Mouse (Mus musculus): ENCODE measurements around the gene Rapgef1.

Gene Rapgef1

DNA sequence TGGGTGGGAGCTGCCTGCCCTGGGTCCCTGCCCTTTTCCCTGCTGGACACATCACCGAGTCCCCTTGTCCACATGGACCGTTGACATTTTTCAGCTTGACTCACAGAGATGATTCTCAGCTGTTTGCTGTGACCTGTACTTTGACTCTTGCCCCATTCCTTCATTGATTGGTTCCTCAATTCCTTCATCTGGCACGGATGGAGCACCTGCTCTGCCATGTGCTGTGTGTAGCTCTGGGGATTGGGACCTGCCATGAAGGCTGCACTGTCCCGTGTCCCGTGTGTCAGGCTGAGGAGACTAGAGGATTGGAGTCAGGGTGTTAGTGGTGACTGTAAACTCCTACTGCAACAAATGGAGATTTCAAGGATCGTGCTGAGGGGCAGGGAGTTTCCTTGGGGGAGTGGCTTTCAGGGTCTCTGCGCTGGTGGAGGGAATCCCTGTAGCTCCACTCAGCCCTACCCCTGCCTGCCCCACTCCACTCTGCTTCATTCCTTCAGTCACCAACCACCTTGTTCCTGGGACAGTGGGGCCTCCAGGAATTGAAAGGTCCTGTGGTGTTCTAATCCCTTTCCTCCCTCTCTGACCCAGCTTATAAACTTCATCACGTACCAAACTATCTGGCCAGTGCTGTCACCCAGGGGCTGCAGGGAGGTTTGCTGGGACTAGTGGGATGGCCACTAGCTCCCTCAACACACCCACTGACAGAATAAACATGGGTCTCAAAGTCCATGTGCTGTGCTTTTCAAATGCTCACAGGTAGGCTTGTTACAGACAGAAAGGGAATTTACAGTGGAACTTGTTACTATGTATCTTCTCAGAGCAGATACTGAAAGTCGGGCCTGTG, 3.9 kb downstream of the Rapgef1 start:
- DNase-seq = no peak

DNA sequence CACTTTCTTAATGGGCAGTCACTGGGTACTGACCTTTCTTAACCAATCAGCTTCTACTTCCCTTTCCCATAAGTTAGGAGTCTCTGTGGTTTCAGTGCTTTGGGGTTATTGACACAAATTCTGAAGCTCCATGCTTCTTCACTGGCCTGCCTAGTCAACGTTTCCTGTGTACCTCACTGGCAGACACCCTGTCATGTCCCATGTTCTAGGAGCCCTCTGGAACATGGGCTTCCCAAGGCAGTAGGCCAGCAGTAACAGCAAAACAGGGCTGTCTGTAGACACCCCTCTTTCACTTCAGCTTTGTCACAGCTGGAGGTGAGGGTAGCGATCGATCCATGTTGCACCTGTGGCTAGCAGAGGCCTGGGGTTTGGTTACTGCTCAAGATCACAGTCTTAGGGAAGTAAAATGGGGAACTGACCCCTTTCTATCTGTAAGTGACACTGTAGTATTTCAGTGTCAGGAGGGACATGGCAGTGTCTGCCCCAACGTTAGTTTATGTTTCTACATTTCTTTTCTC, 4.6 kb downstream of the Rapgef1 start:
- peak; percentile 27 for DNase-seq

DNA sequence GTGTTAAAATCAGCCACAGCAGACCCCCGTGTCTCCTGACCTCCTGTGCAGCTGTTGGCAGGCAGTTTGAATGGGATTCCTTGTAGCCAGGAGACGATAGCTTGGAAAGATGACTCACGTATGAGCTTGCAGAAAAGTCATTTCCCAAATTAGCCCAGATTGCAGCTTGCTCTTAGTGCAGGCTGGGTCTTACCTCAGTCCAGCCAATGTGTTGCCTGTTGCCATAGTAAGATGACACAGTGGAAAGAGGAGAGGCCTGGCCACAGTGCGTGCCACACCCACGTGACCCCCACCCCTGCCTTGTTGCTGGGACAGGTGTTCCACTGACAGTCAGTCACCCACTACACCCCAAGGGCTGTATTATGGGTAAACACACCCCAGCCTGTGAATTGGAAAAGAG, 5.2 kb downstream of the Rapgef1 start:
- peak; percentile 45 to 71 for DNase-seq

DNA sequence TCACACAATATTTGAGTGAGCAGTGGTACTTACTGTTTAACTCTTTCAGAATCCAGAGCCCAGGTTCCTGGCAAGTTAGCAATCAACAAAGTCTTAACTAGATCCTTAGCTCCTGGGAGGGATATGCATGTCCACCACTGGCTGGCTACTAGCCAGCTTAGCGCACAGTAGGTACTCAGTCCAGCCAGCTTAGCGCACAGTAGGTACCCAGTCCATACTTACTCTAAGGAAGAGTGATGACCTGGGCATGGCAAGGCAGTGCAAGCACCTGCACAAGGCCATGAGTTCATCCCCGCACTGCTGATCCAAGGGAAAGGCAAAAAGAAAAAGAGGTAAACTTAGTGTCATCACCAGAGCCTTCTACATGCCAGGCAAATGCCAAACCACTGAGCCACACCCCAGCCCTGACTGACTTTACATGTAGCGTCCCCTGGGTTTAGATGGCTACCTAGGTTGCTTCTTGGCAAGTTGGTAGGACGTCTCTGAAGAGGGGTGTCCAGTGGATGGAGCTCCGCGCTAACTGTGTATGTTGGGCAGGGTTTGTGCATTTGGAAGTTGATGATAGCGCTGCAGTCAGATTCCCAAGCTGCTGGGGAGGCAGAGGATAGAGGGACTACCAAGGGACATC, 6.2 kb downstream of the Rapgef1 start:
- no peak for DNase-seq

DNA sequence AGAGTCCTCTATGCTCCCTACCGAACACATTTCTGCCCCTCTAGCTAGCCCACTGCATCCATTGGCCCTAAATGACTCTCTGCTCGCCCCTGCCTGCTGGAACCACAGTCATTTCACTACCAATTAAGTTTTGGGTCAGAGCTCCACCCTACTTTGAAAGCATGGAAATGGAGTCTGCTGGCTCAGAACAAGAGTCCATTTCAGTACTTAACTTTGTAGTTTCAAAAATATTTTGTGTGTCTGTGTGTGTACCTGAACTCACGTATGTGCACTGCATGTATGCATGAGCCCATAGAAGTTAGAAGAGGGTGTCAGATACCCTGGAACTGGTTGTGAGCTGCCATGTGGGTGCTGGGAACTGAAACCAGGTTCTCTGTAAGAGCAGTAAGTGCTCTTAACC, 7.8 kb downstream of the Rapgef1 start:
- DNase-seq = no peak

DNA sequence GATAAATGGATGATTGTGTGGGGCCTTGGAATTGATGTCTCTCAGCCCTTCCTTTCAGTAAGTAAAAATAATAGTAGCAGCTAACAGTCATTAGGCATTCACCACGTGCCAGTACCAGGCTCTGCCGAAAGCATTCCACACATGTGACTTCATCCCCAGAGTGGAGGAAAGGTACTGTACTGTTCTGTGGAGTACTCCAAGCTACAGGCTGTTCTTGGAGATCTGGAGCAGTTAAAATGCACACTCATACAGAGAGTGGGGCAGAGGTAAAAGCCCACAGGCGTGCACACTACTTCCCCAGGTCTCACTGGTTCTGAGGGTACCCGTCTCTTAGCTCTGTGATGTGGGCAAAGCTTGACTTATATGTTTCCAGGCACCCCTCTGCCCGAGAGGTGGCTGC, 8.7 kb downstream of the Rapgef1 start:
- peak in 1 of 2 experiments; percentile 29 for DNase-seq

DNA sequence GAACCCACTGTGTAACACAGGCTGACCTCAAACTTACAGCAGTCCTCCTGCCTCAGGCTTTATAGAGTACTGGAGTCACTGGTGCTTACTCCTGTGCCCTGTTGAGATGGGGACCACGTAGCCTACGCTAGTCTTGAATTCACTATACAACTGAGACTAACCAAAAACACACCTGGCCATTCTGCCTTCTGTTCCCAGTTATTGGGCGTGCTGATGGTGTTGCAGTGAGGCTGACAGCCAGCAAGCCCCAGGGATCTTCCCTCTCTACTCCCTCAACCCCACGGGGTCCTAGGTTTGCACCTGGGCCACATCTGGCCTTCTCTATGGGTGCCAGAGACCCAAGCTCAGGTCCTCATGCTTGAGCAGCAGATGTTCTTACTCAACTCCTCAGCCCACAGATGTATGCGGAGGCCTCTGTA, 9.3 kb downstream of the Rapgef1 start:
- DNase-seq = peak; percentile 33 to 53

DNA sequence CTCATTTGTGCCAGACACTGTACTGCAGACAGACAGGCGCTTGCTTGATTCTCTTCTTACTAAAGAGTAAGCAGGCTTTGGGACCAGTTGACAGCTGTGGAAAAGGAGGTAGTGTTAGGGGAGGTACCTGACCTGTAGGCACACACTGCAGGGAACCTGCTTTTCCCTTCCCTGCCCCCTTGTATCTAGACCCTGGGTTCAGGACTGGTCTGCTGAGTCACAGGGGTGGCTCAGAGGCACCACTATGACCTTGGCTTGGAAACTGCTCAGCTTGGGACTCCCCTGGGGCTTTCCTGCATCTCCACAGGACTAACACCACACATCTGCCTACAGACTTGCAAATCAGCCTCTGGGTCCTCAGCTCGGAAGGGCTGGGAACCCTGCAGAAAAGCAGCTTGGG, 9.8 kb downstream of the Rapgef1 start:
- no peak for DNase-seq

DNA sequence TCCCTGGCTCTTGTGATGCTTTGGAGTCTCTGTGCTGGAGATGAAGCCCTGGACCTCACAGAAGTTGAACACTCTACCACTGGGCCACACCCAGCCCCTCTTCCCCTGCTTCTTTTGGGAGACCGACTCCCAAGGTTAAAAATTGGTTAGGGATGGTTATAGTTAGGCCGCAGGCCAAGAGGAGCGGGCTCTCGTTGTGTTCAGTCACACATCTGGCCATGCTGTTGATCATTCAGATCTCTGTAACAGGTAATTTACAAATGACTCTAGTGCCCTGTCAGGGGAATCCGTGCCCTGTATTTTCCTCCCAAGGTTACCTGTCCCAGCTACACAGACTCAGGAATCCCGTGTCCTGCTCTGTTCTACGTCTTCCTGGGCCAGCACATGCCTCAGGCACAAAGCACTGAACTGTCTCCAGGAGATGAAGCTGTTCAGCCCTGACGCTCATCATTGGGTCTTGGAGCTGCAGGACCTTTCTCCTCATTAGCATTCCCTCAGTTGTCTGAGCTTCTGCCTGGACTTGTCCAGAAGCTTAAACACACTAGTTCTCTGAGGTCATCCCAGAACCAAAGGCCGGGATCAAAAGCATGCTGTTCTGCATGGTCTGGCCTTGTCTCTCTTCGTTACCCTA, 10.7 kb downstream of the Rapgef1 start:
- no peak for DNase-seq

DNA sequence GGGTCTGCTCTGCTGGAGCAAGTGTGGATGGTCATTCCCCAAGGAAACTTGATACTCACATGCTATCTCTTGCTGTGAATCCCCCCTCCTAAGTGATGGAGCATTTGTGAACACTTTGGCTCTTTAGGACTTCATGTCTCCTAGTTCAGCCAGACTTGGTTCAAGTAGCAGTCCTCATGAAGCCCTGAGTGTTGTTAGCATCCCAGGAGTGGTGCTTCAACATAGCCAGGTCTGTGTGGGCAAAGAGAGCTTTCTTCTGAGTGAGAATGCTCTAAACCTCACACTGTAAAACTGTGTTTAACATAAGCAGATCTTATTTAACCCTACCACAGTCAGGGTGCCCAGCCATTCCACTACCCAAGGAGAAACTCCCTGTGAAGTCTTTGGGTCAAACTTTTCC, 11.5 kb downstream of the Rapgef1 start:
- DNase-seq = no peak

DNA sequence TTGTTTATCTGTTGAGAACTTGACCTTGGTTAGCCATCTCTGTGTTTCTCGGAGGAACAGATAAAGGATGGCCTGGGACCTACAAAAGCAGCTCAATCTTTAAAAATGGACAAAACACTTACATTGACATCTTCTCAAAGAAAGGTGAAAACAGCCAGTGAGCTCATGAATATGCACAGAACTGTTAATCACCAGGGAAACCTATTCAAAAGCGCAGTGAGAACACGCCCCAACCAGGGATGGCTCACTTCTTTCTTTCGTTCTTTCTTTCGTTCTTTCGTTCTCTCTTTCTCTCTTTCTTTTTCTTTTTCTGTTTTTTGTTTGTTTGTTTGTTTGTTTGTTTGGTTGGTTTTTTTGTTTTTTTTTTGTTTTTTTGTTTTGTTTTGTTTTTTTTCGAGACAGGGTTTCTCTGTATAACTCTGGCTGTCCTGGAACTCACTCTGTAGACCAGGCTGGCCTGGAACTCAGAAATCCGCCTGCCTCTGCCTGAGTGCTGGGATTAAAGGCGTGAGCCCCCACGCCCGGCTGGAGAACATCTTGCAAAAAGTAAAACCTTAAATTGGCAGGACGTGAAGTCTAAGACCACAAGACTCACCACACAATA, 12.1 kb downstream of the Rapgef1 start:
- DNase-seq = peak in 1 of 2 experiments; percentile 32

DNA sequence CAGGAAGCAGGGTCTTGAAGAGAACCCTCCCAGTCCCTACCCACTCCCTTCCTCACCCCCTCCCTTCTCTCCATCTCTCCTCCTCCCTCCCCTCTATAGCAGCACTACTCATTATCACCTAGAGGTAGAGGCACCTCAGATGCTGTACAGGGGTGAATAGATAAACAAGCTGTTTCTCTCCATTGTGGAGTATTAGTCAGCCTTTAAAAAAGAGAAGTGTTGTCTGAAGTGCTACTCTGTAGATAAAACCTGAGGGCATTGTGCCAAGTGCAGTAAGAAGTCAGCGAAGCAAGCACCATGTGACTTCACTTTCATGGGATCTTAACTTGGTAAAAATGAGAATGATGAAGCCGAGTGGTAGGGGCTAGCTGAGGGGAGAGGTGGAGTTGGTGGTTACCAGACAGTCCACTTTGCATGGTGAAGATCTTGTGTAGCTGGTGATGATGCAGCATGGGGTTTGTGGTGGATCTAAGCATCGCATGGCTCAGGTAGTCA, 12.7 kb downstream of the Rapgef1 start:
- DNase-seq = no peak

DNA sequence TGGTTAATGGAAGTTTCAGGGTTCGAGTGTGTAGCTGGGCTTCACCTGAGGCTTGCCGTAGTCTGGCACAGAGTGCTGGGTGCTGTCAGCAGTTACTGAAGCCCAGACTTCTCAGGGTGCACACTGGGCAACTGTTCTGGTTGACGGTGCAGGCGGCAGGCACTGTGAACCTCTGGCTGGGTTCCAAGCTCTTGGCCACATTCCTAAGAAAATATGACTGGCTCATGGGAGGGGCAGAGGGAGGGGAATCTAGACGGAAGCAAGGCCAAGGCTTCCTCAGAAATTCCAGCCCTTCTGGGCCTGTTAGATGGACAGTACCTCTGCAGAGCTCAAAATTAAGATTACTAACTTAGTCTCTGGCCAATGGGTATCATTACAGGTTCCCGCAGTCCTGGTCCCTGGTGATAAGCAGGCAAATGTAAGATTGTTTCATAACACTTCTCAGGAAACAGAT, 13.6 kb downstream of the Rapgef1 start:
- DNase-seq = no peak

DNA sequence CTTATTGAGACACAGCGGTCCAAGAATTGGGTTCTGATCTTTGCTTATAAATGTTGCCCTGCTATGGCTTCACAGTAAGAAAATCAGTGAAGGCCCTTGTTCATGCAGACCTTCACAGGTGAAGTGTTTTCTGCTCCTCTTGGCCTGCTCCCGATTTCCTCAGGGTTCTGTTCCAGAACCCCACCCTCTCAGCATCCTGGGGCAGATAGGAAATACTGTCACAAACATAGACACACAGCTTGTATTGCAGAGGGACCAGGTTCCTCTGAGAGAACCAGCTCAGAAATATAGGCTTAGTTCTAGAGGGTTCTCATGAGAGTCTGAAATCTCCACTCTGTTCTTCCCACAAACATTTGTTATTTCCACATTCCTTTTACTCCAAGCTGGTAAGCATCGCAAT, 14.3 kb downstream of the Rapgef1 start:
- DNase-seq = no peak

DNA sequence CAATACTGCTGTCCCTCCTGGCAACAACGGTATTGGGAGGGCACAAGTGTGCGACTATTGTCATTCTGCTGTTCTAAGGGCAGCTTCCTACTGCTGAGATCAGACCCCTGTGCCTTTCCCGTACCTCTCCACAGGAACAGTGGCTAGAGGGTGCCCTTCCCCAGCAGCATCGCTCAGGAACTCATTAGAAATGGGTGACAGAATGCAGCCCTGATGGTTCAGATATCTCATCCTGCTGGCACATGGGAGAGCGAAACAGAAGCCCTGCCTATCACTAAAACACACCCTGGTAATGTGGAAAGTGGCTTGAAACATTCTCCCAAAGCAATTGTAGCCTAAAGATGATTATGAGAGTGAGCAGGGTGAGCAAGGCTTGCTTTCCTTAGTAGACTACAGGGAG, 15.0 kb downstream of the Rapgef1 start:
- no peak for DNase-seq

DNA sequence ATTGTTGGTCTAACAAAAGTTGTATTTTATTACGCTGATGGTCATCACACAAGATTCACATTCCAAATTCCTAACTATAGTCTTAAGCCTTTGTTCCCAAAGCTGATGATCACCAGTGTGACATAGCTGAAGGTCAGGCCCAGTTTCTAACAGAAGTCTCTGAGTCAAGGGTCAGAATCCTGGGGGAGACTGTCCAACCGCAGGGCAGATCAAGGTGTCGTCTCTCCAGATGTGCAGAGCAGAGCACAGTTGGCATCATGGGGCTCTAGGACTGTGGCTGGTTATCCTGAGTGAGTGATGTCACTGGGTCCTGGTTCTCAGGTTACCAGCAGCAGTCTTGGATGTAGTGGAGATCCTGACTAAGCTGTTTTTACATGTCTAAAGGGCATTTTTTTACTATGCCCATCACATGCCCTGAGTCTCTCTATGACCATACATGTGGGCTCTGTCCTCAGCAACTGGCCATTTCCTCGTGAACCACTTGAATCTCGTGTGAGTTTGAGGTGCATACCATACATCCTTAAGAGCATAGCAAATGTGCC, 16.5 kb downstream of the Rapgef1 start:
- no peak for DNase-seq

DNA sequence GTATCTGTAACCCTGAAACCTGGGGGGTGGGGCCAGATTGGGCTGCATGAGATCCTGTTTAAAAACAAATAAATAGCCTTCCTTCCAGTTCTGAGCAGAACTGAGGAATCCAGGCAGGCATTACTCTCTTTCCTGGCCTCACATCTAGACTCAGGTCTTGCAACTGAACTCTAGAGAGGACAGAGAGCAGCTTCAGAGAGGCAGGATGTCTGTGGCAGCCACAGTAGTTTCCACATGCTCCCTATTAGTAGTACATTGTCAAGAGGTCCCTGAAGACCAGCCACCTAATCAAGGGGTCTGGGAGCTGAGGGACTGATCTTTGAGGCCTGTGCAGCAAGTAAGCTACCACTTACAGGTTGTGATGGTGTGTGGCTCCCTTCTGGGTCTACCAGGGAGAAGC, 18.0 kb downstream of the Rapgef1 start:
- no peak for DNase-seq

DNA sequence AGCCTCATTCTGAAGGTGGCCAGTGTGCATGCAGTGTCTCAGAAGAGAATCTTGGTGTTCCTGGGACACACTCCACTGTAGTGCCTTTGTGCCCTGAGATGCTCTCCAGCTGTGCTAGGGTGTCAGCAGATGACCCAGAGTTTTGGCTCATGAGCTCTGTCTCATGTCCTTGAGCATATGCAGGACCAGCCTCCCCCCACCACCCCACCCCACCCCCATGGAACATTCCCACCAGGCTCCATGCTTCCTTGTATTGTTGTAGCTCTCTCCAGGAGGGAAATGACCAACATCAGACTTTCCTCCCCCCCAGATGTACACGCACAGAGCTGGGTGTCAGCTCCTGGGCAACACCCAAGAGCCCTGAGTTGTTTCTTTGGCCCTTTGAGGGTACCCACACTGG, 19.9 kb downstream of the Rapgef1 start:
- DNase-seq = no peak

DNA sequence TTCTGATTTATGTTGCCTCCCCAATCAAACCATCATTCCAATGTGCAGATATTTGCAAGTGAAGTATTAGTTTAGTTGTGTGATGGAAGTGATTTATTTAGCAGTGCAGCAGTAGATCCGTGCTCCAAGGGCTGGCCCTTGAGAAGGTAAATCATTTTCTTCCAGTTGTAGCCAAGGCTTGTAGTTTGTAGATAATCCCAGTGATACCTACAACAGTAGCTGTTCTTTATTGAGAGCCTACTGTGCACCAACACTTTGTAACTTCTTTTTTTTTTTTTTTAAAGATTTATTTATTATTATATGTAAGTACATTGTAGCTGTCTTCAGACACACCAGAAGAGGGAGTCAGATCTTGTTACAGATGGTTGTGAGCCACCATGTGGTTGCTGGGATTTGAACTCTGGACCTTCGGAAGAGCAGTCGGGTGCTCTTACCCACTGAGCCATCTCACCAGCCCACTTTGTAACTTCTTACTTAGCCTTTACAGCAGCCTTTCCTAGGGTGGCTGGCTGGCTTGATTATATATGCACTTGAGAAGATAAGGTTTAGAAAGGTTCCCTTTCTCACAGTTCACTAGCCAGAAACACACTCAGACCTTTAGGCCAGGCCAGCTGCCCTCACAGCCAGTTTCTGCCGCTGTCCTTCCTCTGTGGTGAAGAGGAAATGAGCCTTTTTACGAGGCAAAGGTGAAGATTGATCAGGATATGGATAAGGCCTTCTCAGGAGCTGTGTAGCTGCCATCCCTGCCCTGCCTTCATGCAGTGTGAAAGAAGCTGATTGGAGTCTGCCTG, 20.6 kb downstream of the Rapgef1 start:
- DNase-seq = no peak

DNA sequence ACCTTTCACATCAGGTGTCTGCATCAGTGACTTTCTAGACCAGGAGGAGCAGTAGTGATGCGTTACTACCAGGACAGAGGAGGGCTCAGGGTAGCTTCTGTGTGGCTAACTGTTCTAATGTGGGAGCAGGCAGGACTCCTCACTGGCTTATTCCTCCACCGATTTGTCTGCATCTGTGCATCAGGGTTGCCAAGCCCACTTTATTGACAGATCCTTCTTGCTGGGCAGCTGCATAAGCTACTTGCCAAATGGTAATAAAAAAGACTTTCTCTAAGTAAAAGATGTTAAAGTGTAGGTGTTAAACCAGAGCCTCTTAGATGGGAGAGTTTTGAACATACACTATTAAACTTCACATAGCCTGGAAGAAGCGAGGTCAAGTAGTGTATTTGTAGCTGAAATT, 22.2 kb downstream of the Rapgef1 start:
- no peak for DNase-seq

DNA sequence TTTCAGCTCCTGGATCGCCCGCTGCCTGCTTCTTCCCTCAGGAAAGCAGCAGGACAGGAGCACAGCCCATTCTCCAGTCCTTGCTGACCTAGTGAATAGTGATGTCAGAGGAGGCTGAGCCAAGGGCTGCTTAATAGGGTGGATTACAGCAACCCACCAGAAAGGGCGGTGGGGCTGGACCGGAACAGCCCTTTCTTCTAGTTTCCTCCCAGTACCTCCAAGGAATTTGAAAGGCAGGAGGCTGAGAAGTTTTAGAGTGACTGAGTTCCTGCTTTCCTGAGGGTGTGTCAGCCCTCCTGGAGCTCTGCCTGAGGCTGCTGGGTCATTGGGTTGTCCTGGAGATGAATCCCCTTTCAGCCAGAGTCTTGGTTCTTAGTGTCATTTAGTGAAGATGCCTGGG, 23.9 kb downstream of the Rapgef1 start:
- DNase-seq = no peak

DNA sequence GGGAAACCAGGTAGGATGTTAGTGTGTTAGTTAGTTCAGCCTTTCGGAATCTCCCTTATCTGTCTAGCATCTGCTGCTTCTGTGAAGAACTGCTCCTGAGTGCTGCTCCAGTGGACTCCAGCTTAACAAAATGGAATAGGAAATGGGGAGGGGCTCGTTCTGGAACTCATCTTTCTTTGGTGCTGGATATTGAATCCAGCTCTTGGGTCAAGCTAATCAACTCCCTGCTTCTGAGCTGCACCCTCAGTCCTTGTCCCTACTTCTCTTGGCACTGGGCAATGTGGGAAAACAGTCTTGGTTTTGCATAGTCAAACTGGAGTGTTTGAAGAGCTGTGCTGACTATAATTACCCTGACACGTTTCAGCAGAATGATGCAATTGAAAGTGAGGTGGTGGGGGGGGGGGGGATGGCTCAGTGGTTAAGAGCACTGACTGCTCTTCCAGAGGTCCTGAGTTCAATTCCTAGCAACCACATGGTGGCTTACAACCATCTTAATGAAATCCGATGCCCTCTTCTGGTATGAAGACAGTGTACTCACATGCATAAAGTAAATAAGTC, 25.6 kb downstream of the Rapgef1 start:
- no peak for DNase-seq
